Comparison of ENCODE assay signal across 14 mouse cellular contexts in genomic region chr12:86175476-86175942, GRCm38 (mm10).
A peak's percentile ranks its signal among the peaks of the same experiment; 100 is the strongest.
DNase-seq lines count a peak whose midpoint lies in the region; ATAC-seq and TF ChIP-seq lines count a peak whose summit lies in the region.
"Had no signal": no experiment of that assay in that cellular context is flagged by ENCODE, and none has a peak within 500 bp of the region (broad histone marks: within the 10 kb centered on the region; RNA-seq: fewer than 3 reads in every experiment).

No protein-coding gene starts in this region.

- peak overlapping the region; percentile 64 for H3K27ac ChIP-seq in hindbrain, embryonic 10.5 days
- no peak overlapping the region for H3K27ac ChIP-seq in hindbrain, postnatal 0 days
- no peak overlapping the region for H3K27ac ChIP-seq in stomach, embryonic 15.5 days
- H3K27ac ChIP-seq in stomach, postnatal 0 days (replicated peaks), result no peak overlapping the region
- H3K27ac ChIP-seq in midbrain, embryonic 16.5 days (ENCODE audit: low read length), result 0 out of 2 replicates have a peak overlapping the region, but pooled peaks have one; percentile 14
- H3K27ac ChIP-seq: liver, embryonic 12.5 days had no signal

- ATAC-seq in hindbrain, postnatal 0 days, result no peak
- no peak for ATAC-seq in stomach, embryonic 15.5 days (ENCODE audit: insufficient read depth, low FRiP score, low read depth)
- ATAC-seq in stomach, postnatal 0 days (ENCODE audit: low FRiP score, low TSS enrichment), result no peak
- ATAC-seq in granulocyte monocyte progenitor cell, adult 5-6 weeks (replicated peaks; ENCODE audit: poor library complexity, severe bottlenecking), result peak; percentile 58
- no peak for ATAC-seq in midbrain, embryonic 16.5 days
- ATAC-seq: liver, embryonic 12.5 days had no signal

- peaks cover 24% of the 10 kb centered on the region for H3K27me3 ChIP-seq in hindbrain, embryonic 10.5 days (ENCODE audit: insufficient read depth, poor library complexity, severe bottlenecking)
- H3K27me3 ChIP-seq in hindbrain, postnatal 0 days (ENCODE audit: insufficient read depth, low read length), result no peaks in the 10 kb centered on the region
- 0 out of 2 replicates have a peak, but pooled peaks cover 3% of the 10 kb centered on the region for H3K27me3 ChIP-seq in stomach, embryonic 15.5 days (replicated peaks)
- no peaks in the 10 kb centered on the region for H3K27me3 ChIP-seq in stomach, postnatal 0 days (ENCODE audit: control insufficient read depth, insufficient read depth, low read length)
- H3K27me3 ChIP-seq in midbrain, embryonic 16.5 days (ENCODE audit: control insufficient read depth, insufficient read depth, low read depth, low read length), result no peaks in the 10 kb centered on the region
- H3K27me3 ChIP-seq: CH12.LX; liver, embryonic 12.5 days had no signal

- no peak overlapping the region for H3K4me2 ChIP-seq in hindbrain, postnatal 0 days (ENCODE audit: low read depth, low read length)
- H3K4me2 ChIP-seq in stomach, embryonic 15.5 days, result 0 out of 2 replicates have a peak overlapping the region, but pooled peaks have one; percentile 17
- no peak overlapping the region for H3K4me2 ChIP-seq in stomach, postnatal 0 days (replicated peaks; ENCODE audit: low read depth)
- no peak overlapping the region for H3K4me2 ChIP-seq in midbrain, embryonic 16.5 days (ENCODE audit: low read length)
- H3K4me2 ChIP-seq: liver, embryonic 12.5 days had no signal

- H3K4me3 ChIP-seq in hindbrain, embryonic 10.5 days, result no peak overlapping the region
- no peak overlapping the region for H3K4me3 ChIP-seq in hindbrain, postnatal 0 days (ENCODE audit: low read length)
- H3K4me3 ChIP-seq in stomach, embryonic 15.5 days (replicated peaks), result no peak overlapping the region
- H3K4me3 ChIP-seq in stomach, postnatal 0 days (ENCODE audit: low read depth, low read length), result no peak overlapping the region
- no peak overlapping the region for H3K4me3 ChIP-seq in midbrain, embryonic 16.5 days (ENCODE audit: low read depth, low read length)
- H3K4me3 ChIP-seq: liver, embryonic 12.5 days had no signal

- DNase-seq in hindbrain, embryonic 10.5 days (ENCODE audit: low spot score), result no peak
- no peak for DNase-seq in hindbrain, postnatal 0 days (ENCODE audit: low spot score)
- DNase-seq in stomach, postnatal 0 days (ENCODE audit: low spot score), result no peak
- DNase-seq in layer of hippocampus, adult 9-11 months, result no peak
- no peak for DNase-seq in cerebellum, postnatal 4 days (ENCODE audit: low spot score in 2 of 2)
- DNase-seq: cerebellum, postnatal 25 days; heart, postnatal 14 days; kidney, postnatal 36 days; thymus, postnatal 14 days had no signal

- no peak overlapping the region for H3K9ac ChIP-seq in hindbrain, postnatal 0 days (replicated peaks; ENCODE audit: low read length)
- H3K9ac ChIP-seq in stomach, embryonic 15.5 days, result no peak overlapping the region
- H3K9ac ChIP-seq in stomach, postnatal 0 days (ENCODE audit: low read length), result no peak overlapping the region
- no peak overlapping the region for H3K9ac ChIP-seq in midbrain, embryonic 16.5 days (ENCODE audit: low read depth, low read length)
- H3K9ac ChIP-seq: liver, embryonic 12.5 days had no signal

- TF ChIP-seq EP300 in stomach, postnatal 0 days (optimal IDR thresholded peaks at IDR 0.05), result no peak

- H3K36me3 ChIP-seq in hindbrain, embryonic 10.5 days, result no peaks in the 10 kb centered on the region
- H3K36me3 ChIP-seq in hindbrain, postnatal 0 days (ENCODE audit: insufficient read depth, low read length), result no peaks in the 10 kb centered on the region
- no peaks in the 10 kb centered on the region for H3K36me3 ChIP-seq in stomach, embryonic 15.5 days
- H3K36me3 ChIP-seq in stomach, postnatal 0 days (ENCODE audit: control insufficient read depth, insufficient read depth, low read length), result no peaks in the 10 kb centered on the region
- H3K36me3 ChIP-seq in midbrain, embryonic 16.5 days (ENCODE audit: control insufficient read depth, insufficient read depth, low read length), result no peaks in the 10 kb centered on the region
- H3K36me3 ChIP-seq: liver, embryonic 12.5 days had no signal

- no peaks in the 10 kb centered on the region for H3K9me3 ChIP-seq in hindbrain, embryonic 10.5 days
- no peaks in the 10 kb centered on the region for H3K9me3 ChIP-seq in hindbrain, postnatal 0 days (ENCODE audit: low read length)
- H3K9me3 ChIP-seq in stomach, embryonic 15.5 days, result no peaks in the 10 kb centered on the region
- H3K9me3 ChIP-seq in stomach, postnatal 0 days (ENCODE audit: control insufficient read depth, low read length), result no peaks in the 10 kb centered on the region
- H3K9me3 ChIP-seq in midbrain, embryonic 16.5 days (replicated peaks; ENCODE audit: control insufficient read depth, low read length, poor library complexity, severe bottlenecking), result no peaks in the 10 kb centered on the region
- H3K9me3 ChIP-seq: liver, embryonic 12.5 days had no signal

- 28% methylated on average over 12 of the region's 12 CpGs for WGBS in hindbrain, embryonic 10.5 days
- WGBS in hindbrain, postnatal 0 days, result 19% methylated on average over 12 of the region's 12 CpGs
- 23% methylated on average over 12 of the region's 12 CpGs for WGBS in stomach, embryonic 15.5 days
- WGBS in stomach, postnatal 0 days, result 19% methylated on average over 12 of the region's 12 CpGs
- WGBS in midbrain, embryonic 16.5 days, result 12% methylated on average over 12 of the region's 12 CpGs

- no peak for TF ChIP-seq CTCF in hindbrain, postnatal 0 days (IDR thresholded peaks at IDR 0.05; ENCODE audit: low read depth)
- TF ChIP-seq CTCF in stomach, postnatal 0 days (IDR thresholded peaks at IDR 0.05; ENCODE audit: low read depth), result no peak

- H3K4me1 ChIP-seq in hindbrain, embryonic 10.5 days (replicated peaks), result peaks cover 47% of the 10 kb centered on the region
- no peaks in the 10 kb centered on the region; the same call in 1 of the 2 replicates for H3K4me1 ChIP-seq in hindbrain, postnatal 0 days (ENCODE audit: insufficient read depth, low read length)
- H3K4me1 ChIP-seq in stomach, embryonic 15.5 days, result no peaks in the 10 kb centered on the region
- H3K4me1 ChIP-seq in stomach, postnatal 0 days (replicated peaks; ENCODE audit: control insufficient read depth, insufficient read depth), result no peaks in the 10 kb centered on the region
- H3K4me1 ChIP-seq in midbrain, embryonic 16.5 days (ENCODE audit: control insufficient read depth, insufficient read depth, low read length), result peaks cover 13% of the 10 kb centered on the region; the same call in 1 of the 2 replicates

Comparison
In these comparisons a context has a peak if more than half of its experiments do, and no peak if none do; other contexts are left out.
1. H3K27ac ChIP-seq: peak in hindbrain, embryonic 10.5 days (single experiment) and midbrain, embryonic 16.5 days (single experiment); none in hindbrain, postnatal 0 days (single experiment), stomach, embryonic 15.5 days (single experiment) and stomach, postnatal 0 days (single experiment).